Mouse (Mus musculus): ENCODE data around the gene Rmi1.

- TF ChIP-seq EP300 (IDR thresholded peaks at IDR 0.05; ENCODE audit: low read depth) (no peak), CTCF (IDR thresholded peaks at IDR 0.05; ENCODE audit: low read depth) (no peak)
These were observed 13.3 kb downstream of the Rmi1 start for GRCm38 (mm10) chr13:58415374-58415773.
